Mouse (Mus musculus): ENCODE measurements around the gene Fzd7. TPM values are rescaled to one million over a fixed set of nuclear protein-coding genes. Genes with fewer than 3 reads are reported as not detected.
A peak's percentile ranks its signal among the peaks of the same experiment; 100 is the strongest.

The Fzd7 gene
- total RNA-seq, 2 experiments from 2014 or later = 0.43 to 3.1 TPM

- no peak for ATAC-seq (replicated peaks; ENCODE audit: low FRiP score, poor library complexity, severe bottlenecking)
Measured at GRCm38 (mm10) chr1:59469170-59469569, 13.1 kb upstream of the Fzd7 start.

DNA sequence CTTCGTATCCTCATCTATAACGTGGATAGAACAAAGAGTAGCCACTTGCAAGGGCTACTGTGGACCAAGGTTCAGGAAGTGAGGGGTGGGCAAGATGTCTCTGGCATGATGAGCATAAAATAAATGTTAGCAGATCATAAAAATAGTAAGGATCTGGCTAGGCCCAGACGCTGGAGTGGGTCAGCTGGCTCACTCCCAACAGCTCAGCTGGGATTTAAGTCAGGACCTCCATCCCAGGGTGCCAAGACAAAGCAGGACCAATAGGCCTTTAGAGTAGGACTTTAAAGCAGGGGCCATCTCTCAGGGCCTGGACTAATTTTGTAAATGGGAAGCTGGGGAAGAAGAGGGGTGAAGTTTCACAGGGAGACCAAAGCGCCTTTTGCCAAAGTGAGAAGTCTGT lies 11.5 kb upstream of the Fzd7 start:
- ATAC-seq (replicated peaks; ENCODE audit: low FRiP score, poor library complexity, severe bottlenecking) = no peak

DNA sequence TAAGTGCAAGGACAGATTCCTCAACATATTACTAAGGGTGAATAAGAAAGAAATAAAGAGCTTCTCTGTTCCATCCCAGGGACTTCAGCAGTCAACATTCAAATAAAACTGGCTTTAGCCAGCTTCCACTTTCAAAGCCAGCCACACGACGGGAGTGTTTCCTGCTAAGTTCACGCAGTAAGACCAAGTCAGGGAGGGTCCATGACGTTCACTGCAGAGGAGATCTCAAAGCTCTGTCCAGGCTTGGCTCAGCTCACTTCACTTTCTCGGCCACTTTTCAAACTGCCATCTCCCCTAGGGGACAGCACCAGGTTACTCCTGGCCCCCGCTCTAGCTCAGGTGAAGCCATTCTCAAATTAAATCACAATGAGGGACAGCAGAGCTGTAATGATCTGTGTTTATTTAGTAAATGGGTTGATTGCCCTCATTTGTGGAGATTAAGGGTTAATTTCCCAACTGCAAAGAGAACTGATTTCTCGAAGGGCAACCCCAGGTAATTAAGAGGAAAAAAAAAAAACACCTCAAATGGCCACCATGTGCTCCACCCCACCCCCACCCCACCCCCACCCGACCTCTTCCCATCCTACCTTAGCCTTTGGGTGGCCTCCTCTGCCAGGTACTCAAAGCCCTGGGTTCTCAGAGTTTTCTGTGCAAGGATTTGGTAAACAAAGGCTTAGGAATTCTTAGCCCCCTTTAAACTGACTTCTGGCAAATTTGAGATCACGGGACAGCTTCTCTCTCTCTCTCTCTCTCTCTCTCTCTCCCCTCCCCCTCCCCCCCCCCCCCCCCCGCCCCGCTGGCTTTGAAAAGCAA lies 9.7 kb upstream of the Fzd7 start:
- no peak for ATAC-seq (replicated peaks; ENCODE audit: low FRiP score, poor library complexity, severe bottlenecking)

GRCm38 (mm10) chr1:59473181-59473555 lies 9.1 kb upstream of the Fzd7 start:
- no peak for ATAC-seq (replicated peaks; ENCODE audit: low FRiP score, poor library complexity, severe bottlenecking)

DNA sequence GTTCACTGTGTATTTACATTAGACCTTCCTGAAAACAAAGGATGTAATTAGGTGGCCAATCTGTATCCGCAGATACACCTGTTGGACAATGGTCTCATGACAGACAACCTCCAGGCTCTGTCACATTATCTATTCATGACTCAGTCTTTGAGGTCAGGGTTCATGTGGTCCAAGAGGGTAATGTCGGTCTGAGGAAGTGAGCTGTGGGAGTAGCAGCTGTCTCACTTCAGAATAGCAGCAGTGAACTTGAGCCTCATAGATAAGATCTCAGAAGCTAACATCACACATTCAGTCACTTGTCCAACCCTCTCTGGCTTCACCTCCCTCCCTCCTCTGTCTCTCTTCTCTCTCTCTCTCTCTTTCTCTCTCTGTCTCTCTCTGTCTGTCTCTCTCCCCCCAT lies 6.6 kb upstream of the Fzd7 start:
- no peak for ATAC-seq (replicated peaks; ENCODE audit: low FRiP score, poor library complexity, severe bottlenecking)

- ATAC-seq (replicated peaks; ENCODE audit: low FRiP score, poor library complexity, severe bottlenecking) = no peak
Measured at GRCm38 (mm10) chr1:59478911-59479310, 3.3 kb upstream of the Fzd7 start.

- ATAC-seq (replicated peaks; ENCODE audit: low FRiP score, poor library complexity, severe bottlenecking) = no peak
Measured at GRCm38 (mm10) chr1:59480821-59481455, 1.3 kb upstream of the Fzd7 start.

- peak; percentile 93 for ATAC-seq (replicated peaks; ENCODE audit: low FRiP score, poor library complexity, severe bottlenecking)
Measured at GRCm38 (mm10) chr1:59481456-59482291, 550 bp upstream of the Fzd7 start.

DNA sequence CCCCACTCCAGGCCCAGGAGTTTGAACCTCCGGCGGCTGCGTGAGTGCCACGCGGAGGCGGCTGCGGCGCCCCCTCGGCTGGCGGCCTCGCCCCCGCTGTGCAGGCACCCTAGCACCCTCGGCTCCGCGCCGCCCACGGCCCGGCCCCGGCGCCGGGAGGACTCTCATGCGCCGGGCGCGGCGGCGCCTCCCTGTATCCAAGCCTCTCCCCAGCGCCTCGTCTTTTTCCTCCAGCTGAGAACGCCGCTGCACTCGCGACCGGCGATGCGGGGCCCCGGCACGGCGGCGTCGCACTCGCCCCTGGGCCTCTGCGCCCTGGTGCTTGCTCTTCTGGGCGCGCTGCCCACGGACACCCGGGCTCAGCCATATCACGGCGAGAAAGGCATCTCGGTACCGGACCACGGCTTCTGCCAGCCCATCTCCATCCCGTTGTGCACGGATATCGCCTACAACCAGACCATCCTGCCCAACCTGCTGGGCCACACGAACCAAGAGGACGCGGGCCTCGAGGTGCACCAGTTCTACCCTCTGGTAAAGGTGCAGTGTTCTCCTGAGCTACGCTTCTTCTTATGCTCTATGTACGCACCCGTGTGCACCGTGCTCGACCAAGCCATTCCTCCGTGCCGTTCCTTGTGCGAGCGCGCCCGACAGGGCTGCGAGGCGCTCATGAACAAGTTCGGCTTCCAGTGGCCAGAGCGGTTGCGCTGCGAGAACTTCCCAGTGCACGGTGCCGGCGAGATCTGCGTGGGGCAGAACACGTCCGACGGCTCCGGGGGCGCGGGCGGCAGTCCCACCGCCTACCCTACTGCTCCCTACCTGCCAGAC lies 684 bp downstream of the Fzd7 start:
- no peak for ATAC-seq (replicated peaks; ENCODE audit: low FRiP score, poor library complexity, severe bottlenecking)

DNA sequence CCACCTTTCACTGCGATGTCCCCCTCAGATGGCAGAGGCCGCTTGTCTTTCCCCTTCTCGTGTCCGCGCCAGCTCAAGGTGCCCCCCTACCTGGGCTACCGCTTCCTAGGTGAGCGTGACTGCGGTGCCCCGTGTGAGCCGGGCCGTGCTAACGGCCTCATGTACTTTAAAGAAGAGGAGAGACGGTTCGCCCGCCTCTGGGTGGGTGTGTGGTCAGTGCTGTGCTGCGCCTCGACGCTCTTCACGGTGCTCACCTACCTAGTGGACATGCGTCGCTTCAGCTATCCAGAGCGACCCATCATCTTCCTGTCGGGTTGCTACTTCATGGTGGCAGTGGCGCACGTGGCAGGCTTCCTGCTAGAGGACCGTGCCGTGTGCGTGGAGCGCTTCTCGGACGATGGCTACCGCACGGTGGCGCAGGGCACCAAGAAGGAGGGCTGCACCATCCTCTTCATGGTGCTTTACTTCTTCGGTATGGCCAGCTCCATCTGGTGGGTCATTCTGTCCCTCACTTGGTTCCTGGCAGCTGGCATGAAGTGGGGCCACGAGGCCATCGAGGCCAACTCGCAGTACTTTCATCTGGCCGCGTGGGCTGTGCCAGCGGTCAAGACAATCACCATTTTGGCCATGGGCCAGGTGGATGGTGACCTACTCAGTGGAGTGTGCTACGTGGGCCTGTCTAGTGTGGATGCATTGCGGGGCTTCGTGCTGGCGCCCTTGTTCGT lies 1.5 kb downstream of the Fzd7 start:
- ATAC-seq (replicated peaks; ENCODE audit: low FRiP score, poor library complexity, severe bottlenecking) = no peak

DNA sequence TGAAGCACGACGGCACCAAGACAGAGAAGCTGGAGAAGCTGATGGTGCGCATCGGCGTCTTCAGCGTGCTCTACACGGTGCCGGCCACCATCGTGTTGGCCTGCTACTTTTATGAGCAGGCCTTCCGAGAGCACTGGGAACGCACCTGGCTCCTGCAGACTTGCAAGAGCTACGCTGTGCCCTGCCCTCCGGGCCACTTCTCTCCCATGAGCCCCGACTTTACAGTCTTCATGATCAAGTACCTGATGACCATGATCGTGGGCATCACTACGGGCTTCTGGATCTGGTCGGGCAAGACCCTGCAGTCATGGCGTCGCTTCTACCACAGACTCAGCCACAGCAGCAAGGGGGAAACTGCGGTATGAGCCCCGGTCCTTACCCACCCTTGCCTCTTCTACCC lies 2.1 kb downstream of the Fzd7 start:
- ATAC-seq (replicated peaks; ENCODE audit: low FRiP score, poor library complexity, severe bottlenecking) = no peak

GRCm38 (mm10) chr1:59484791-59485785 lies 2.9 kb downstream of the Fzd7 start:
- ATAC-seq (replicated peaks; ENCODE audit: low FRiP score, poor library complexity, severe bottlenecking) = no peak

GRCm38 (mm10) chr1:59485803-59486202 lies 3.6 kb downstream of the Fzd7 start:
- no peak for ATAC-seq (replicated peaks; ENCODE audit: low FRiP score, poor library complexity, severe bottlenecking)

- peak; percentile 89 for ATAC-seq (replicated peaks; ENCODE audit: low FRiP score, poor library complexity, severe bottlenecking)
Measured at GRCm38 (mm10) chr1:59487651-59488051, 5.4 kb downstream of the Fzd7 start.

GRCm38 (mm10) chr1:59488481-59488880 lies 6.3 kb downstream of the Fzd7 start:
- no peak for ATAC-seq (replicated peaks; ENCODE audit: low FRiP score, poor library complexity, severe bottlenecking)

DNA sequence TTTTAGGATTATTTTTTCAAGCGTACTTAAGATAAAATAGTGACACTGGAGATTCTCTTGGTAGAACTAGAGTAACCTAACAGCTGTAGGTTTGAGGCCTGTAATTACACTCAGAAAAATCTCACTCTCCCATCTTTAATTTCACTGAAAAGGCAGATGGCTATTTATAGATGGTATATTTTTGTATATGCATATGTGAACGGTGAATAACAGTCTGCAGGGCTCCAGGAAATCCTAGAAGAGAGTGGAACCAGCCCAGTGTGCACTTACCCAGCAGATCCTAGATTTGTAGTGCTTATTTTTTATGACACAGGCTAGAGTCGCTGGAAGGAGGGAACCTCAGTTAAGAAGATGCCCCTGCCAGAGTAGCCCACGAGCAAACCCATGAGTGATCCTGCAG lies 6.8 kb downstream of the Fzd7 start:
- ATAC-seq (replicated peaks; ENCODE audit: low FRiP score, poor library complexity, severe bottlenecking) = no peak

- ATAC-seq (replicated peaks; ENCODE audit: low FRiP score, poor library complexity, severe bottlenecking) = no peak
Measured at GRCm38 (mm10) chr1:59491517-59491916, 9.3 kb downstream of the Fzd7 start.

DNA sequence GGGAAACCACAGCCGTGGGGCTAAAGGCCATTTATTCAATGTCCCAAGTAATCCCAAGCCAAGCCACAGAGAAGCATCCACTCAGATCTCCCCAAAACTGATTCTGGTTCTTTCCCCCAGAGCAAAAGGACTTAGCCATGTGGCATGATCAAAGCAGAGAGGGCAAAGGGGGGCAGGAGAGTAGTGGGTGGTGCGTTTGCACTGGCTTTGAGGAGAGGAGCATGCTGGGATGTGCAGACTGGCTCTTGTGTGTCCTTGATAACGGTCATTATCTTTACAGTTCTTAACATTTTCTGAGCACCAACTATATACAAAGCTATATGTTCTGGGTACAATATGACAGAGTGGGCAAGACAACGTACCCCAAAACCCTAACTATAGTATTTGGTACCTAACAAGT lies 10.2 kb downstream of the Fzd7 start:
- ATAC-seq (replicated peaks; ENCODE audit: low FRiP score, poor library complexity, severe bottlenecking) = no peak
